Mouse (Mus musculus): ENCODE measurements around the gene Eif3d. TPM values are rescaled to one million over a fixed set of nuclear protein-coding genes. Genes with fewer than 3 reads are reported as not detected.

Gene Eif3d
- polyA plus RNA-seq, 1 experiment from 2014 or later: 155 TPM

DNA sequence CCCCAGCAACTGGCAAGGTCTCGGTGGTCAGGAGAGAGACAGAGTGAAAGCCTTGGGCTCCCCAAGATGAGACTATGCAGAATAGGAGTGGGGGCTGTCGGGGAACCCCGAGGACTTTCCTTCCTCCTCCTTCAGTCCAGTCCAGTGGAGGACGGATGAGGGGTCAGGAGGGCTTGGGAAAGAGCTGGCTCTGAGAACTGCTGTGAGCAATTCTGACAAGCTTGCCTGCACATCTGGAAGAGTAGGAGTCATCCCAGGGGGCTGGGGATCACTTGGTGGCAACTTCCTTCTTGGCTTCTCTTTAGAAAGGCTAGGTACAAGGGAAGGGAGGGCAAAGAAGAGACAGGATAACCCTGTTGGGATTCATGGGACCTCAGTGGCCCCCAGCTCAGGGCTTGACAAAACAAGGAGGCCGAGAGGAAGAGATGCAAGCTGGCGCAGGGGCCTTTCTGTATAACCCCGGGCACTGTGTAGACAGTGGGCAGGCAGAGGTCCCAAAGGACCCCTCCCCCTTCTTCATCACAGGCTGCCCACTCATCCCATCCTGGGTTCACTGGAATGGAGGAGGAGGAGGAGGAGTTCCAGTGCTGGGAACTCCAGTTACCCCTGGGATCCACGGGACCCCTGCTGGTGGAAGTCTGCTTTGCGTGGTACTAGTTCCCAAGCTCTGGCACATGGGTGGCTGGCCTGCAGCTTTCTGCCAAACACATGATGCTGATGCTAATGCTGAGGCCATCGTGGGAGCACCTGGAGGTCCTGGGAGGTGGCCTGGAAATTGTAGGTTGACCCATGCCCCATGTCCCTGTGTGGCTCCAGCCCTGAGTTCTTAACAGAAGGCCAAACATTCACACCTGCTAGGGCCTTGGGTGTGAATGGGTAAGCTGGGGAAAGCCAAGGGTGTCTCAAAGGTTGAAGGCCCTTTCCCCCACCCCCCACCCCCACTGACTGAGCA is 49.8 kb downstream of the Eif3d start:
- 72% methylated on average over 10 of the region's 10 CpGs for WGBS
- Histone ChIP-seq H3K36me3 (ENCODE audit: control insufficient read depth, insufficient read depth, low read length) (peaks cover 83% of the 10 kb centered on the region), H3K27me3 (replicated peaks; ENCODE audit: control insufficient read depth, insufficient read depth, low read length) (no peaks in the 10 kb centered on the region), H3K4me3 (ENCODE audit: low read depth, low read length) (no peak overlapping the region), H3K4me2 (ENCODE audit: low read depth, low read length) (no peak overlapping the region), H3K9me3 (ENCODE audit: control insufficient read depth, low read length) (no peaks in the 10 kb centered on the region), H3K27ac (replicated peaks; ENCODE audit: low read depth, low read length) (no peak overlapping the region), H3K4me1 (ENCODE audit: control insufficient read depth, insufficient read depth, low read length) (no peaks in the 10 kb centered on the region), H3K9ac (ENCODE audit: low read depth, low read length) (no peak overlapping the region)
- ATAC-seq (ENCODE audit: low read depth) (no peak), DNase-seq (ENCODE audit: low spot score) (no peak)

- Histone ChIP-seq H3K4me3 (ENCODE audit: low read depth, low read length) (no peak overlapping the region), H3K9me3 (ENCODE audit: control insufficient read depth, low read length) (no peaks in the 10 kb centered on the region), H3K4me1 (ENCODE audit: control insufficient read depth, insufficient read depth, low read length) (no peaks in the 10 kb centered on the region), H3K4me2 (ENCODE audit: low read depth, low read length) (no peak overlapping the region), H3K27me3 (replicated peaks; ENCODE audit: control insufficient read depth, insufficient read depth, low read length) (no peaks in the 10 kb centered on the region), H3K36me3 (ENCODE audit: control insufficient read depth, insufficient read depth, low read length) (peaks cover 86% of the 10 kb centered on the region), H3K27ac (replicated peaks; ENCODE audit: low read depth, low read length) (no peak overlapping the region), H3K9ac (ENCODE audit: low read depth, low read length) (no peak overlapping the region)
- DNase-seq (ENCODE audit: low spot score): no peak
- no peak for ATAC-seq (ENCODE audit: low read depth)
- 79% methylated on average over 10 of the region's 12 CpGs for WGBS
These were observed 51.2 kb downstream of the Eif3d start for GRCm38 (mm10) chr15:77919441-77919840.

- no peak overlapping the region for H3K4me2 ChIP-seq (ENCODE audit: low read depth, low read length)
- 37% methylated on average over 8 of the region's 8 CpGs for WGBS
- DNase-seq (ENCODE audit: low spot score) (peak; percentile 89), ATAC-seq (ENCODE audit: low read depth) (peak; percentile 55; the same call in 1 of the 2 replicates)
- no peaks in the 10 kb centered on the region for H3K9me3 ChIP-seq (ENCODE audit: control insufficient read depth, low read length)
- peaks cover 69% of the 10 kb centered on the region for H3K36me3 ChIP-seq (ENCODE audit: control insufficient read depth, insufficient read depth, low read length)
- no peak overlapping the region for H3K9ac ChIP-seq (ENCODE audit: low read depth, low read length)
- no peaks in the 10 kb centered on the region for H3K4me1 ChIP-seq (ENCODE audit: control insufficient read depth, insufficient read depth, low read length)
- H3K27ac ChIP-seq (replicated peaks; ENCODE audit: low read depth, low read length): no peak overlapping the region
- H3K27me3 ChIP-seq (replicated peaks; ENCODE audit: control insufficient read depth, insufficient read depth, low read length): no peaks in the 10 kb centered on the region
- no peak overlapping the region for H3K4me3 ChIP-seq (ENCODE audit: low read depth, low read length)
These were observed 53.6 kb downstream of the Eif3d start for GRCm38 (mm10) chr15:77916851-77917544.

GRCm38 (mm10) chr15:77915287-77915686 is 55.3 kb downstream of the Eif3d start:
- Histone ChIP-seq H3K36me3 (ENCODE audit: control insufficient read depth, insufficient read depth, low read length) (peaks cover 55% of the 10 kb centered on the region), H3K4me1 (ENCODE audit: control insufficient read depth, insufficient read depth, low read length) (no peaks in the 10 kb centered on the region)
- WGBS: 93% methylated on average over 4 of the region's 4 CpGs

DNA sequence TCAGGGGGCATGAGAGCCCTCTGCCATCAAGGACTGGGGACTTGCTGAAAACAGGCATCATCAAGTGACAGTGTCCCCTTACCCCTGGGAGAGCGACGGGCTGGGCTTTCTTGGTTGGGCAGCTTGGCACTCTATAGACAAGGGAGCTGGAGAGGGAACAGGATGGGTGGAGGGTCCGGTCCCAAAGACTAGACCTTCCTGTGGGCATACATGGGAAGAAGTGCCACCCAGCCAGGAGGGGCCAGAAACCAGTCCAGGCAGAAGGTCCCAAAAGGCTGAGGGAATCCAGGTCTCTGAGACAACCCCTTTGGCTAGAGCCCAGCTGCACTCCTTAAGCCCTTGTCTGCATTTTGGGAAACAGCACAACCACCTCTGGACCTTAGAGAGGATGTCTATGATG is 56.1 kb downstream of the Eif3d start:
- H3K9me3 ChIP-seq (ENCODE audit: control insufficient read depth, low read length): no peaks in the 10 kb centered on the region
- H3K36me3 ChIP-seq (ENCODE audit: control insufficient read depth, insufficient read depth, low read length): peaks cover 47% of the 10 kb centered on the region

More at GRCm38 (mm10) chr15:77915287-77915686, 55.3 kb downstream of the Eif3d start:
- no peak overlapping the region for H3K9ac ChIP-seq (ENCODE audit: low read depth, low read length)
- no peaks in the 10 kb centered on the region for H3K27me3 ChIP-seq (replicated peaks; ENCODE audit: control insufficient read depth, insufficient read depth, low read length)
- H3K27ac ChIP-seq (replicated peaks; ENCODE audit: low read depth, low read length): no peak overlapping the region
- no peak for ATAC-seq (ENCODE audit: low read depth)
- DNase-seq (ENCODE audit: low spot score): no peak
- H3K4me3 ChIP-seq (ENCODE audit: low read depth, low read length): no peak overlapping the region
- H3K9me3 ChIP-seq (ENCODE audit: control insufficient read depth, low read length): no peaks in the 10 kb centered on the region
- no peak overlapping the region for H3K4me2 ChIP-seq (ENCODE audit: low read depth, low read length)

GRCm38 (mm10) chr15:77913054-77913453 is 57.6 kb downstream of the Eif3d start:
- DNase-seq (ENCODE audit: low spot score): no peak
- no peak overlapping the region for H3K4me2 ChIP-seq (ENCODE audit: low read depth, low read length)
- H3K36me3 ChIP-seq (ENCODE audit: control insufficient read depth, insufficient read depth, low read length): peaks cover 35% of the 10 kb centered on the region
- WGBS: 84% methylated on average over 8 of the region's 8 CpGs
- no peak overlapping the region for H3K4me3 ChIP-seq (ENCODE audit: low read depth, low read length)
- ATAC-seq (ENCODE audit: low read depth): no peak
- no peak overlapping the region for H3K9ac ChIP-seq (ENCODE audit: low read depth, low read length)
- no peaks in the 10 kb centered on the region for H3K4me1 ChIP-seq (ENCODE audit: control insufficient read depth, insufficient read depth, low read length)
- no peaks in the 10 kb centered on the region for H3K27me3 ChIP-seq (replicated peaks; ENCODE audit: control insufficient read depth, insufficient read depth, low read length)
- no peak overlapping the region for H3K27ac ChIP-seq (replicated peaks; ENCODE audit: low read depth, low read length)
- H3K9me3 ChIP-seq (ENCODE audit: control insufficient read depth, low read length): no peaks in the 10 kb centered on the region

More for the DNA sequence above, 56.1 kb downstream of the Eif3d start:
- H3K4me3 ChIP-seq (ENCODE audit: low read depth, low read length): no peak overlapping the region
- no peak overlapping the region for H3K4me2 ChIP-seq (ENCODE audit: low read depth, low read length)
- H3K27me3 ChIP-seq (replicated peaks; ENCODE audit: control insufficient read depth, insufficient read depth, low read length): no peaks in the 10 kb centered on the region
- no peak for ATAC-seq (ENCODE audit: low read depth)
- no peaks in the 10 kb centered on the region for H3K4me1 ChIP-seq (ENCODE audit: control insufficient read depth, insufficient read depth, low read length)
- WGBS: 93% methylated on average over 3 of the region's 3 CpGs
- no peak overlapping the region for H3K27ac ChIP-seq (replicated peaks; ENCODE audit: low read depth, low read length)
- H3K9ac ChIP-seq (ENCODE audit: low read depth, low read length): no peak overlapping the region
- DNase-seq (ENCODE audit: low spot score): no peak

GRCm38 (mm10) chr15:77912585-77912984 is 58.0 kb downstream of the Eif3d start:
- Histone ChIP-seq H3K9me3 (ENCODE audit: control insufficient read depth, low read length) (no peaks in the 10 kb centered on the region), H3K4me3 (ENCODE audit: low read depth, low read length) (no peak overlapping the region), H3K36me3 (ENCODE audit: control insufficient read depth, insufficient read depth, low read length) (peaks cover 35% of the 10 kb centered on the region), H3K9ac (ENCODE audit: low read depth, low read length) (no peak overlapping the region), H3K27me3 (replicated peaks; ENCODE audit: control insufficient read depth, insufficient read depth, low read length) (no peaks in the 10 kb centered on the region), H3K4me2 (ENCODE audit: low read depth, low read length) (no peak overlapping the region), H3K27ac (replicated peaks; ENCODE audit: low read depth, low read length) (no peak overlapping the region; the same call in 1 of the 2 replicates), H3K4me1 (ENCODE audit: control insufficient read depth, insufficient read depth, low read length) (no peaks in the 10 kb centered on the region)
- 38% methylated on average over 7 of the region's 7 CpGs for WGBS
- DNase-seq (ENCODE audit: low spot score): no peak
- ATAC-seq (ENCODE audit: low read depth): no peak

- Histone ChIP-seq H3K27me3 (replicated peaks; ENCODE audit: control insufficient read depth, insufficient read depth, low read length) (no peaks in the 10 kb centered on the region), H3K4me1 (ENCODE audit: control insufficient read depth, insufficient read depth, low read length) (no peaks in the 10 kb centered on the region), H3K27ac (replicated peaks; ENCODE audit: low read depth, low read length) (no peak overlapping the region), H3K36me3 (ENCODE audit: control insufficient read depth, insufficient read depth, low read length) (peaks cover 34% of the 10 kb centered on the region), H3K9ac (ENCODE audit: low read depth, low read length) (no peak overlapping the region), H3K4me2 (ENCODE audit: low read depth, low read length) (no peak overlapping the region), H3K4me3 (ENCODE audit: low read depth, low read length) (no peak overlapping the region), H3K9me3 (ENCODE audit: control insufficient read depth, low read length) (no peaks in the 10 kb centered on the region)
- 52% methylated on average over 4 of the region's 5 CpGs for WGBS
- ATAC-seq (ENCODE audit: low read depth): no peak
- no peak for DNase-seq (ENCODE audit: low spot score)
These were observed 58.6 kb downstream of the Eif3d start for GRCm38 (mm10) chr15:77912048-77912447.

Data from embryonic facial prominence, embryonic 14.5 days (tissue).